Comparison of ENCODE assay signal across 8 mouse cellular contexts in genomic region chr3:104788075-104788474, GRCm38 (mm10). TPM values are rescaled to one million over a fixed set of nuclear protein-coding genes. Genes with fewer than 3 reads are reported as not detected.
A peak's percentile ranks its signal among the peaks of the same experiment; 100 is the strongest.
DNase-seq lines count a peak whose midpoint lies in the region; ATAC-seq and TF ChIP-seq lines count a peak whose summit lies in the region.

Gene Rhoc, plus strand, starts transcription at chr3:104788375.

- no peak for TF ChIP-seq EP300 in lung, postnatal 0 days (IDR thresholded peaks at IDR 0.05)

- no peaks in the 10 kb centered on the region for H3K27me3 ChIP-seq in lung, postnatal 0 days (replicated peaks; ENCODE audit: insufficient read depth, low read length)
- peaks cover 9% of the 10 kb centered on the region for H3K27me3 ChIP-seq in embryonic facial prominence, embryonic 14.5 days (replicated peaks; ENCODE audit: control insufficient read depth, insufficient read depth, low read length)
- H3K27me3 ChIP-seq in limb, embryonic 13.5 days = peaks cover 30% of the 10 kb centered on the region
- H3K27me3 ChIP-seq in stomach, embryonic 16.5 days (ENCODE audit: control insufficient read depth, insufficient read depth, low read length) = 0 out of 2 replicates have a peak, but pooled peaks cover 4% of the 10 kb centered on the region

- TF ChIP-seq CTCF in lung, postnatal 0 days (IDR thresholded peaks at IDR 0.05) = no peak

- WGBS in lung, postnatal 0 days = 22% methylated on average over 3 of the region's 3 CpGs
- WGBS in embryonic facial prominence, embryonic 14.5 days = 31% methylated on average over 3 of the region's 3 CpGs
- WGBS in limb, embryonic 13.5 days = 25% methylated on average over 3 of the region's 3 CpGs
- WGBS in stomach, embryonic 16.5 days = 33% methylated on average over 3 of the region's 3 CpGs

- DNase-seq in lung, postnatal 0 days (ENCODE audit: low spot score) = no peak
- DNase-seq in lung, postnatal 14 days = no peak
- DNase-seq in embryonic facial prominence, embryonic 14.5 days (ENCODE audit: low spot score) = no peak
- no peak for DNase-seq in heart, postnatal 14 days
- DNase-seq in embryo, embryonic 9.5 days (ENCODE audit: extremely low spot score) = no peak
- DNase-seq in frontal cortex, postnatal 25 days (ENCODE audit: low spot score in 2 of 2) = no peak

- H3K36me3 ChIP-seq in lung, postnatal 0 days (ENCODE audit: insufficient read depth, low read length) = peaks cover 13% of the 10 kb centered on the region; the same call in 1 of the 2 replicates
- H3K36me3 ChIP-seq in embryonic facial prominence, embryonic 14.5 days (ENCODE audit: control insufficient read depth, insufficient read depth, low read length) = peaks cover 15% of the 10 kb centered on the region
- H3K36me3 ChIP-seq in limb, embryonic 13.5 days = peaks cover 16% of the 10 kb centered on the region
- H3K36me3 ChIP-seq in stomach, embryonic 16.5 days (ENCODE audit: control insufficient read depth, insufficient read depth, low read length) = 0 out of 2 replicates have a peak, but pooled peaks cover 7% of the 10 kb centered on the region

- ATAC-seq in lung, postnatal 0 days = no peak
- ATAC-seq in embryonic facial prominence, embryonic 14.5 days (ENCODE audit: low read depth) = no peak
- no peak for ATAC-seq in limb, embryonic 13.5 days (ENCODE audit: low FRiP score, low read depth)
- no peak for ATAC-seq in stomach, embryonic 16.5 days (ENCODE audit: insufficient read depth, low FRiP score)

- peak within 1 kb of the TSS; percentile 88 for H3K27ac ChIP-seq in lung, postnatal 0 days (ENCODE audit: low read length)
- H3K27ac ChIP-seq in embryonic facial prominence, embryonic 14.5 days (replicated peaks; ENCODE audit: low read depth, low read length) = peak within 1 kb of the TSS; percentile 82
- peak within 1 kb of the TSS; percentile 90 for H3K27ac ChIP-seq in limb, embryonic 13.5 days
- H3K27ac ChIP-seq in stomach, embryonic 16.5 days (ENCODE audit: low read length) = peak within 1 kb of the TSS; percentile 93

- peak within 1 kb of the TSS; percentile 66 for H3K4me2 ChIP-seq in lung, postnatal 0 days (replicated peaks; ENCODE audit: low read depth, low read length)
- H3K4me2 ChIP-seq in embryonic facial prominence, embryonic 14.5 days (ENCODE audit: low read depth, low read length) = peak within 1 kb of the TSS; percentile 89
- H3K4me2 ChIP-seq in limb, embryonic 13.5 days (replicated peaks) = peak within 1 kb of the TSS; percentile 91
- H3K4me2 ChIP-seq in stomach, embryonic 16.5 days (ENCODE audit: low read depth, low read length) = peak within 1 kb of the TSS; percentile 81

- intact Hi-C loops in heart, postnatal 14 days (cut with DNase I) = loop anchor here (2.0 to 10.0 kb wide), 4 partner anchors 29 to 1763 kb away; partner anchors contain the start of gene Csde1

- H3K9me3 ChIP-seq in lung, postnatal 0 days (ENCODE audit: low read length) = no peaks in the 10 kb centered on the region
- H3K9me3 ChIP-seq in embryonic facial prominence, embryonic 14.5 days (ENCODE audit: control insufficient read depth, low read length) = no peaks in the 10 kb centered on the region
- H3K9me3 ChIP-seq in limb, embryonic 13.5 days = no peaks in the 10 kb centered on the region
- no peaks in the 10 kb centered on the region for H3K9me3 ChIP-seq in stomach, embryonic 16.5 days (replicated peaks; ENCODE audit: control insufficient read depth, low read length)

- H3K4me3 ChIP-seq in lung, postnatal 0 days (ENCODE audit: low read depth, low read length) = peak within 1 kb of the TSS; percentile 62
- peak within 1 kb of the TSS; percentile 47 for H3K4me3 ChIP-seq in embryonic facial prominence, embryonic 14.5 days (ENCODE audit: low read depth, low read length)
- H3K4me3 ChIP-seq in limb, embryonic 13.5 days = peak within 1 kb of the TSS; percentile 78
- H3K4me3 ChIP-seq in stomach, embryonic 16.5 days (replicated peaks; ENCODE audit: low read length) = peak within 1 kb of the TSS; percentile 75

- H3K4me1 ChIP-seq in lung, postnatal 0 days (ENCODE audit: insufficient read depth, low read depth, low read length) = peaks cover 13% of the 10 kb centered on the region; the same call in 1 of the 2 replicates
- peaks cover 27% of the 10 kb centered on the region for H3K4me1 ChIP-seq in embryonic facial prominence, embryonic 14.5 days (ENCODE audit: control insufficient read depth, insufficient read depth, low read length)
- peaks cover 36% of the 10 kb centered on the region for H3K4me1 ChIP-seq in limb, embryonic 13.5 days
- H3K4me1 ChIP-seq in stomach, embryonic 16.5 days (ENCODE audit: control insufficient read depth, insufficient read depth, low read length) = peaks cover 27% of the 10 kb centered on the region

- peak within 1 kb of the TSS; percentile 71 for H3K9ac ChIP-seq in lung, postnatal 0 days (replicated peaks; ENCODE audit: low read depth)
- H3K9ac ChIP-seq in embryonic facial prominence, embryonic 14.5 days (ENCODE audit: low read depth, low read length) = peak within 1 kb of the TSS; percentile 71
- H3K9ac ChIP-seq in limb, embryonic 13.5 days = peak within 1 kb of the TSS; percentile 85
- peak within 1 kb of the TSS; percentile 87 for H3K9ac ChIP-seq in stomach, embryonic 16.5 days (ENCODE audit: low read length)

RNA-seq across cellular contexts. Expression of gene Rhoc, which starts in this region (rescaled TPM):
- 242 and 258 TPM in 2 replicates for polyA plus RNA-seq in lung, postnatal 0 days (2015; fragmentation: Nextera tagmentation; extraction: Ambion mirVana)
- polyA plus RNA-seq in embryonic facial prominence, embryonic 14.5 days (2014; fragmentation: Nextera tagmentation; extraction: Ambion mirVana) = 183 and 198 TPM in 2 replicates
- 100 to 1,000 TPM; 139 to 166 TPM for total RNA-seq in heart, postnatal 14 days (2021)
- 196 and 197 TPM in 2 replicates for polyA plus RNA-seq in limb, embryonic 13.5 days (2015; fragmentation: Nextera tagmentation; extraction: Ambion mirVana)
- polyA plus RNA-seq in stomach, embryonic 16.5 days (2015; fragmentation: Nextera tagmentation; extraction: Ambion mirVana) = 163 and 168 TPM in 2 replicates
